Mouse (Mus musculus): ENCODE data around the gene Zfp108.
A peak's percentile ranks its signal among the peaks of the same experiment; 100 is the strongest.

Gene Zfp108

GRCm38 (mm10) chr7:24286090-24286489, 31.5 kb downstream of the Zfp108 start:
- DNase-seq (ENCODE audit: low spot score in 2 of 2), result no peak

- no peak for DNase-seq (ENCODE audit: low spot score in 2 of 2)
These were observed 32.3 kb downstream of the Zfp108 start for GRCm38 (mm10) chr7:24286916-24287315.

GRCm38 (mm10) chr7:24287670-24288069, 33.1 kb downstream of the Zfp108 start:
- DNase-seq (ENCODE audit: low spot score in 2 of 2), result no peak

GRCm38 (mm10) chr7:24288512-24288911, 33.9 kb downstream of the Zfp108 start:
- no peak for DNase-seq (ENCODE audit: low spot score in 2 of 2)

GRCm38 (mm10) chr7:24290106-24290693, 35.6 kb downstream of the Zfp108 start:
- DNase-seq (ENCODE audit: low spot score in 2 of 2), result no peak

- DNase-seq (ENCODE audit: low spot score in 2 of 2), result no peak
These were observed 36.9 kb downstream of the Zfp108 start for GRCm38 (mm10) chr7:24291387-24292090.

- no peak for DNase-seq (ENCODE audit: low spot score in 2 of 2)
These were observed 38.7 kb downstream of the Zfp108 start for GRCm38 (mm10) chr7:24293061-24293851.

GRCm38 (mm10) chr7:24294763-24295162, 40.2 kb downstream of the Zfp108 start:
- no peak for DNase-seq (ENCODE audit: low spot score in 2 of 2)

- DNase-seq (ENCODE audit: low spot score in 2 of 2), result no peak
These were observed 40.8 kb downstream of the Zfp108 start for GRCm38 (mm10) chr7:24295376-24295775.

GRCm38 (mm10) chr7:24296386-24296785, 41.8 kb downstream of the Zfp108 start:
- DNase-seq (ENCODE audit: low spot score in 2 of 2), result no peak

GRCm38 (mm10) chr7:24297361-24298095, 42.9 kb downstream of the Zfp108 start:
- no peak for DNase-seq (ENCODE audit: low spot score in 2 of 2)

GRCm38 (mm10) chr7:24298635-24298972, 44.0 kb downstream of the Zfp108 start:
- no peak for DNase-seq (ENCODE audit: low spot score in 2 of 2)

- DNase-seq (ENCODE audit: low spot score in 2 of 2), result peak; percentile 68 to 78
These were observed 44.5 kb downstream of the Zfp108 start for GRCm38 (mm10) chr7:24298973-24299708.

- DNase-seq (ENCODE audit: low spot score in 2 of 2), result no peak
These were observed 45.4 kb downstream of the Zfp108 start for GRCm38 (mm10) chr7:24299823-24300481.

- DNase-seq (ENCODE audit: low spot score in 2 of 2), result no peak
These were observed 46.2 kb downstream of the Zfp108 start, which contains the start of gene Zfp61 for GRCm38 (mm10) chr7:24300771-24301282. Zfp61 (minus strand) TSS chr7:24301232.
